Mouse (Mus musculus) kidney, embryonic 14.5 days (tissue): ENCODE results near the gene Mast1. TPM values are rescaled to one million over a fixed set of nuclear protein-coding genes. Genes with fewer than 3 reads are reported as not detected.
A peak's percentile ranks its signal among the peaks of the same experiment; 100 is the strongest.

Experiments used
- ATAC-seq: fragments of 200-750 bp; cut with Nextera tagmentation; 2 replicates; pipeline ENCODE4 v1.8.0; 2017; ENCODE audit warnings: moderate number of reproducible peaks, mild to moderate bottlenecking, moderate TSS enrichment, moderate library complexity; ENCODE audit not compliant: low FRiP score, low TSS enrichment
- H3K27ac ChIP-seq: fragments of 300-500 bp; sonication (generic); 2 replicates; pipeline ENCODE4 v1.5.1; 2014; ENCODE audit warnings: low read depth, mild to moderate bottlenecking, low read length, moderate library complexity, mixed read lengths
- H3K27me3 ChIP-seq: fragments of 300-500 bp; sonication (generic); 2 replicates; pipeline ENCODE4 v1.6.1; 2014; ENCODE audit warnings: mild to moderate bottlenecking, low read length; ENCODE audit not compliant: control insufficient read depth, insufficient read depth
- H3K36me3 ChIP-seq: fragments of 300-500 bp; sonication (generic); 2 replicates; pipeline ENCODE4 v1.6.1; 2014; ENCODE audit warnings: low read length, mixed read lengths; ENCODE audit not compliant: control insufficient read depth, insufficient read depth
- H3K4me1 ChIP-seq: fragments of 300-500 bp; sonication (generic); 2 replicates; pipeline ENCODE4 v1.6.1; 2014; ENCODE audit warnings: low read length, mixed read lengths; ENCODE audit not compliant: control insufficient read depth, insufficient read depth
- H3K4me2 ChIP-seq: fragments of 300-500 bp; sonication (generic); replicated peaks from 2 replicates; pipeline ENCODE4 v1.6.1; 2014; ENCODE audit warnings: low read depth, mild to moderate bottlenecking, low read length
- H3K4me3 ChIP-seq: fragments of 300-500 bp; sonication (generic); 2 replicates; pipeline ENCODE4 v1.5.1; 2014; ENCODE audit warnings: mild to moderate bottlenecking, low read length
- H3K9ac ChIP-seq: fragments of 300-500 bp; sonication (generic); 2 replicates; pipeline ENCODE4 v1.6.1; 2014; ENCODE audit warnings: low read depth, mild to moderate bottlenecking, low read length, moderate library complexity
- H3K9me3 ChIP-seq: fragments of 300-500 bp; sonication (generic); 2 replicates; pipeline ENCODE4 v1.6.1; 2016; ENCODE audit warnings: low read length; ENCODE audit not compliant: control insufficient read depth
- WGBS: fragments of 180-500 bp; shearing (Covaris S2); extraction: QIAGEN DNeasy Blood & Tissue Kit; methylation state at CpG from one replicate; pipeline ENCODE4 v1.1.7; 2014; 5-methylcytosine and 5-hydroxymethylcytosine counted together
- polyA plus RNA-seq: library from polyadenylated mRNA; unstranded; fragments of >200 nt; fragmentation: Nextera tagmentation; extraction: Ambion mirVana; gene quantifications from 2 replicates; pipeline ENCODE4 v1.2.1, GENCODE M21; 2014

The Mast1 gene
- polyA plus RNA-seq, 1 experiment from 2014 or later = 0.35 TPM

GRCm38 (mm10) chr8:84966603-84967002, 29.4 kb upstream of the Mast1 start:
- no peak overlapping the region for H3K4me2 ChIP-seq
- no peak overlapping the region for H3K27ac ChIP-seq
- no peak overlapping the region for H3K4me3 ChIP-seq
- H3K36me3 ChIP-seq = peaks cover 11% of the 10 kb centered on the region; the same call in 1 of the 2 replicates
- 45% methylated on average over 3 of the region's 3 CpGs for WGBS
- ATAC-seq = no peak; the same call in 1 of the 2 replicates
- no peaks in the 10 kb centered on the region for H3K27me3 ChIP-seq
- peaks cover 27% of the 10 kb centered on the region for H3K4me1 ChIP-seq
- no peak overlapping the region for H3K9ac ChIP-seq
- H3K9me3 ChIP-seq = no peaks in the 10 kb centered on the region

- Histone ChIP-seq H3K4me1 (peaks cover 23% of the 10 kb centered on the region), H3K4me2 (peak overlapping the region; percentile 89), H3K4me3 (peak overlapping the region; percentile 74), H3K9ac (peak overlapping the region; percentile 76), H3K9me3 (no peaks in the 10 kb centered on the region), H3K27ac (peak overlapping the region; percentile 83; the same call in 1 of the 2 replicates), H3K27me3 (no peaks in the 10 kb centered on the region), H3K36me3 (peaks cover 11% of the 10 kb centered on the region; the same call in 1 of the 2 replicates)
- WGBS = under 1% methylated on average over 40 of the region's 41 CpGs
- peak; percentile 86 for ATAC-seq
Observed at GRCm38 (mm10) chr8:84965731-84966291, 28.7 kb upstream of the Mast1 start.

- Histone ChIP-seq H3K36me3 (peaks cover 10% of the 10 kb centered on the region), H3K27ac (no peak overlapping the region), H3K4me1 (peaks cover 19% of the 10 kb centered on the region), H3K27me3 (no peaks in the 10 kb centered on the region), H3K9ac (no peak overlapping the region), H3K9me3 (no peaks in the 10 kb centered on the region), H3K4me3 (no peak overlapping the region), H3K4me2 (no peak overlapping the region)
- WGBS = 88% methylated on average over 4 of the region's 4 CpGs
- ATAC-seq = no peak
Observed at GRCm38 (mm10) chr8:84963952-84964351, 26.8 kb upstream of the Mast1 start.

DNA sequence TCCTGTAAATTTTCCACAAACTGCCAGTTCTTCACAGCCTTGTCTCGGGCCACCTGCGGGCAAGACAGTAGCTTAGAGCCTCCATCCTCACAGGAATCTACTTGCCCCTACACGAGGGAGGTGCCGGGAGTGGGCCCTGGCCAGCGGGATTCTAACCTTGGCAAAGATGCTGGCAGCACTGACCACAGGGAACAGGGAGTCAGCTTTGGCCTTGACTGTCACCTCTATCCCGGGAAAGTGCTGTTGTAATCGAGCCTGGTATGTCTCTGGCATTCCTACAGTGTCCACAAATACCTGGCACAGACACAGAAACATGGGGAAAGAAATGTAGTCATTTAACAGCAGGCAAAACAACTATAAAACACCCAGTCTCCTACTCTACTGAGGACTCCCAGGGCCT, 22.7 kb upstream of the Mast1 start:
- Histone ChIP-seq H3K9ac (no peak overlapping the region), H3K4me3 (no peak overlapping the region), H3K4me2 (no peak overlapping the region), H3K4me1 (peaks cover 1% of the 10 kb centered on the region), H3K27me3 (no peaks in the 10 kb centered on the region), H3K36me3 (peaks cover 20% of the 10 kb centered on the region), H3K27ac (no peak overlapping the region), H3K9me3 (no peaks in the 10 kb centered on the region)
- ATAC-seq = no peak
- 93% methylated on average over 7 of the region's 7 CpGs for WGBS

DNA sequence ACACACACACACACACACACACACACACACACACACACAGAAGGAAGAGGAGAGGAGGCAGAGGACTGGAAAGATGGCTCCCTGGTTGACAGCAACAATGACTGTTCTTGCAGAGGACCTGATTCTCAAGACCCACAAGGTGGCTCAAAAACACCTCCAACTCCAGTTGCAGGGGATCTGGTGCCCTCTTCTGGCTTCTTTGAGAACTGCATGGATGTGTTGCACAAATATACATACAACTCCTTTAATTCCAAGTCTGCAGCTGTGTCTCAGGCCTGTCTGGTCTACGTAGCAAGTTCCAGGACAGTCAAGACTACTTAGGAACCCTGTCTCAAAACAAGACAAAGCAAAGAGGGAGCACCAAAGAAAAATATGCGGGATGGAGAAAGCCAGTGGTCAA, 19.6 kb upstream of the Mast1 start:
- no peaks in the 10 kb centered on the region for H3K4me1 ChIP-seq
- peaks cover 14% of the 10 kb centered on the region for H3K27me3 ChIP-seq
- no peak overlapping the region for H3K27ac ChIP-seq
- H3K9ac ChIP-seq = no peak overlapping the region
- no peak overlapping the region for H3K4me3 ChIP-seq
- no peak for ATAC-seq
- no peaks in the 10 kb centered on the region for H3K9me3 ChIP-seq
- H3K4me2 ChIP-seq = no peak overlapping the region
- H3K36me3 ChIP-seq = peaks cover 18% of the 10 kb centered on the region
- 51% methylated on average over 2 of the region's 2 CpGs for WGBS

DNA sequence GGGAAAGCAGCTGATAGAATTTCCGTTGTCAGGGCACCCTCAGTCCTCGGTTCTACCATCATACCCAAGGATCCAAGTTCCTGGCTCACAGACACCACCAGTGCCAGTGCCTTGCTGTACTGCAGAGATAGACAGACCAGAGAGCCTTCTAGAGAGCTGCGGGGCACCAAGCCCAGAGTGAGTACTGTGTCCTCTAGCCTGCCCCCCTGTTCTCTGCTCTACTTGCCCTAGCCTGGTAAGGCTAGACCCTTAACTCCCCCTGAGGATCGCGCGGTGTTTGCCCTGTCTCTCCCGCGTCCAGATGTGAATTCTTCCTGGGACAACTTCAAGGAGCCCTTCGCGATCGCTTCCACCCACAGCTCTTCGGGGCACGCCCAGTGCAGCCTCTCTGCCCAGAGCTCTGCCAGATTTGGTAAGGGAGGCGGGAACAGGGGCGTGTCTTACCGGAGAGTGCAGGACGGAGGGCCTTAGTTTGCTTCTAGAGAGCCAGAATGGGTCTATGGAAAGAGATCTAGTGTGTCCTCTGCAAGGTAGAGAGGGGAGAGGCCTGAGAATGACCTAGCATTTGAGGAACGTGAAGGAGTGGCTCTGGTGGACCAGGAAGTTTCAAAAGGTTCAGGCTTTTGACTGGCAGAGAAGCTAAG, 15.6 kb upstream of the Mast1 start:
- Histone ChIP-seq H3K36me3 (peaks cover 3% of the 10 kb centered on the region; the same call in 1 of the 2 replicates), H3K27ac (no peak overlapping the region), H3K4me3 (no peak overlapping the region), H3K9ac (no peak overlapping the region), H3K27me3 (peaks cover 41% of the 10 kb centered on the region), H3K4me2 (no peak overlapping the region), H3K4me1 (no peaks in the 10 kb centered on the region), H3K9me3 (no peaks in the 10 kb centered on the region)
- 8% methylated on average over 18 of the region's 18 CpGs for WGBS
- no peak for ATAC-seq

DNA sequence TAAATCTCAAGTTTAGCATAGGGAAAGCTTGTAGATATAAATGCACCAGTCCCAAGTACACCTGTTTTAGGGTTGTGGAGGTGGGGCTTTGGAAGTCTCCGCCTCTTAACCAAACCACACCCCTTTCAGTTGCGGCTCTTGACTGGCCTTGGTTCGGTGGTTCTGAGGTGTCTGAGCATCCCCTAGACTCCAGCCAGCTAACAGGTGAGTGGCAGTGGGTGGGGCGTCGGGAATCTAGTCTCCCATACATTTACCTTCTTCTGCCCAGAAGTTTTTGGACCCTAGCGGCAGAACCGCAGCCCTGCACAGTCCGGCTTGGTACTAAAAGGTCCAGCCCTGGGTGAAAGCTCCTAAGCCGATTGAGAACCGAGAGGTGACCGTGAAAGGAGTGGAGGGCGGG, 12.6 kb upstream of the Mast1 start:
- no peak for ATAC-seq
- Histone ChIP-seq H3K9ac (no peak overlapping the region), H3K36me3 (no peaks in the 10 kb centered on the region), H3K9me3 (no peaks in the 10 kb centered on the region), H3K4me1 (peaks cover 7% of the 10 kb centered on the region; the same call in 1 of the 2 replicates), H3K4me3 (no peak overlapping the region), H3K27me3 (peaks cover 68% of the 10 kb centered on the region), H3K27ac (no peak overlapping the region), H3K4me2 (no peak overlapping the region)
- WGBS = 20% methylated on average over 12 of the region's 12 CpGs

GRCm38 (mm10) chr8:84947241-84947545, 10.0 kb upstream of the Mast1 start:
- no peak overlapping the region for H3K9ac ChIP-seq
- no peak overlapping the region for H3K4me2 ChIP-seq
- peaks cover 79% of the 10 kb centered on the region for H3K27me3 ChIP-seq
- no peaks in the 10 kb centered on the region for H3K9me3 ChIP-seq
- no peaks in the 10 kb centered on the region for H3K36me3 ChIP-seq
- H3K27ac ChIP-seq = no peak overlapping the region
- no peak overlapping the region for H3K4me3 ChIP-seq
- WGBS = 16% methylated on average over 9 of the region's 9 CpGs
- no peak for ATAC-seq
- H3K4me1 ChIP-seq = peaks cover 7% of the 10 kb centered on the region; the same call in 1 of the 2 replicates

DNA sequence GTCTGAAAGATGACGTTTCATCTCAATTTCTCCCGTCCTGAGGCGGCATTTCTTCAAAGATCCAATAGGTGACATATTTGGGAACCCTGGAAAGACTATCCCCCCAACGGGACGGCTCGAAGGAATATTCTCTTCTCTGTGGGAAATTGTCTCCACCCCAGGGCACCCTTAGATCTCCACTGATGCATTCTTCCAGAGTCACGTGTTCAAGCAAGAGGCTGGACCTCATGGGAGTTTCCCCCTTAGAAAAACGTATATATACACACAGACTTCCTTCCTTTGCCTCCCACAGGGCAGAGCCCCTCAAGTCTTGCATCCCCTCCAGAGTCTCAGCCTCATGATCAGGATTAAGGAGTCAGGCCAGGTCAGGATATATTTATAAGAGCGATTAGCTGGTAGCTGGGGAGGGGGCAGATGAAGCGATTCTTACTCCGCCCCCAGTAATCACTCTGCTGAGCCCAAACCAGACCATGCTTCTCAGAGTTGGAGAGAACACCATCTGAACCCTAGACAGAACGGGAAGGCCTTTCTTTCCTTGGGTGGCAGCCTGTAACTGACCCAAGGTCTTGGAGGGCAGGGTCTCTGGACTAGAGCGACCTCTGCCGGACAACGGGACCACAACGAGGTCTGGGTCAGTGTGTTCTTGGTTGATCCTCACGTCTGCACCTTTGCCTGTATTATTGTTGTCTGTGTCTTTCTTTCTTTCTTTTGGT, 9.5 kb upstream of the Mast1 start, which contains the start of gene Rtbdn:
TSS of gene Rtbdn (plus strand) at position 464 of the 713 bp plus-strand sequence.
- H3K27me3 ChIP-seq = peaks cover 74% of the 10 kb centered on the region
- no peaks in the 10 kb centered on the region for H3K36me3 ChIP-seq
- H3K4me1 ChIP-seq = peaks cover 7% of the 10 kb centered on the region; the same call in 1 of the 2 replicates
- H3K4me3 ChIP-seq = peak within 1 kb of the TSS; percentile 45
- no peak within 1 kb of the TSS for H3K27ac ChIP-seq
- H3K9ac ChIP-seq = 0 out of 2 replicates have a peak within 1 kb of the TSS, but pooled peaks have one; percentile 34
- WGBS = 9% methylated on average over 17 of the region's 17 CpGs
- ATAC-seq = 0 out of 2 replicates have a peak, but pooled peaks have one; percentile 38
- H3K9me3 ChIP-seq = no peaks in the 10 kb centered on the region
- peak within 1 kb of the TSS; percentile 67 for H3K4me2 ChIP-seq
